Mouse (Mus musculus): ENCODE results near the gene Reg4. TPM values are rescaled to one million over a fixed set of nuclear protein-coding genes. Genes with fewer than 3 reads are reported as not detected.

The Reg4 gene
- polyA plus RNA-seq, 2 experiments from 2014 or later: not detected

GRCm38 (mm10) chr3:98238150-98238549 is 16.2 kb downstream of the Reg4 start:
- ATAC-seq: no peak

- ATAC-seq: no peak
Observed at GRCm38 (mm10) chr3:98242051-98242450, 20.1 kb downstream of the Reg4 start.

GRCm38 (mm10) chr3:98242458-98243037 is 20.6 kb downstream of the Reg4 start:
- ATAC-seq: no peak

- ATAC-seq: no peak
Observed at GRCm38 (mm10) chr3:98245892-98246291, 23.9 kb downstream of the Reg4 start.

GRCm38 (mm10) chr3:98246985-98247751 is 25.2 kb downstream of the Reg4 start:
- no peak for ATAC-seq

GRCm38 (mm10) chr3:98249378-98249777 is 27.4 kb downstream of the Reg4 start:
- ATAC-seq: no peak

- no peak for ATAC-seq
Observed at GRCm38 (mm10) chr3:98249833-98250448, 28.0 kb downstream of the Reg4 start.

GRCm38 (mm10) chr3:98254059-98254458 is 32.1 kb downstream of the Reg4 start:
- ATAC-seq: no peak

GRCm38 (mm10) chr3:98254656-98255583 is 33.0 kb downstream of the Reg4 start:
- no peak for ATAC-seq

- ATAC-seq: no peak
Observed at GRCm38 (mm10) chr3:98258723-98259122, 36.8 kb downstream of the Reg4 start.

- no peak for ATAC-seq
Observed at GRCm38 (mm10) chr3:98259271-98259751, 37.4 kb downstream of the Reg4 start.

GRCm38 (mm10) chr3:98260534-98260933 is 38.6 kb downstream of the Reg4 start:
- ATAC-seq: no peak

- ATAC-seq: no peak
Observed at GRCm38 (mm10) chr3:98261415-98261814, 39.5 kb downstream of the Reg4 start.

GRCm38 (mm10) chr3:98262133-98262532 is 40.2 kb downstream of the Reg4 start:
- ATAC-seq: no peak

- no peak for ATAC-seq
Observed at GRCm38 (mm10) chr3:98267249-98267651, 45.3 kb downstream of the Reg4 start.

GRCm38 (mm10) chr3:98273623-98274398 is 51.9 kb downstream of the Reg4 start:
- ATAC-seq: no peak

- ATAC-seq: no peak
Observed at GRCm38 (mm10) chr3:98279682-98280081, 57.7 kb downstream of the Reg4 start.

GRCm38 (mm10) chr3:98280204-98280932 is 58.4 kb downstream of the Reg4 start, which contains the start of gene Hmgcs2:
Gene Hmgcs2, plus strand, starts transcription at chr3:98280435.
- ATAC-seq: no peak

GRCm38 (mm10) chr3:98280933-98281678 is 59.1 kb downstream of the Reg4 start:
- peak; percentile 76 for ATAC-seq

- ATAC-seq: no peak
Observed at GRCm38 (mm10) chr3:98282422-98282821, 60.5 kb downstream of the Reg4 start.

All from activated CD4-positive, CD25-positive, alpha-beta regulatory T cell, adult 4 months (primary cell).